Mouse (Mus musculus) spleen, adult 18-20 months (tissue): ENCODE data around the gene Rdh14.

Source experiments
- DNase-seq, 2 experiments: peaks; one replicate each; pipeline ENCODE4 v3.0.0; 2022; ENCODE audit warnings: mixed read lengths in 2 of 2

Rdh14 gene

GRCm38 (mm10) chr12:10390671-10391441 lies at the start of gene Rdh14:
TSS of gene Rdh14 (plus strand) at chr12:10390772.
- peak; percentile 91 to 97 for DNase-seq

- DNase-seq = no peak
These were observed 39.9 kb upstream of the Rdh14 start for GRCm38 (mm10) chr12:10350706-10351105.

- no peak for DNase-seq
These were observed 32.8 kb upstream of the Rdh14 start for GRCm38 (mm10) chr12:10357756-10358155.

- no peak for DNase-seq
These were observed 20.9 kb upstream of the Rdh14 start, which contains the start of gene Nt5c1b for GRCm38 (mm10) chr12:10369673-10370072. TSS of gene Nt5c1b (plus strand) at chr12:10369973.

GRCm38 (mm10) chr12:10400788-10401187 lies 10.2 kb downstream of the Rdh14 start:
- no peak for DNase-seq

GRCm38 (mm10) chr12:10402421-10403115 lies 12.0 kb downstream of the Rdh14 start:
- no peak for DNase-seq

GRCm38 (mm10) chr12:10410511-10411179 lies 20.1 kb downstream of the Rdh14 start:
- DNase-seq = no peak

- no peak for DNase-seq
These were observed 20.9 kb downstream of the Rdh14 start for GRCm38 (mm10) chr12:10411453-10411852.

GRCm38 (mm10) chr12:10422347-10422746 lies 31.8 kb downstream of the Rdh14 start:
- DNase-seq = no peak

GRCm38 (mm10) chr12:10425982-10426863 lies 35.7 kb downstream of the Rdh14 start:
- no peak for DNase-seq

GRCm38 (mm10) chr12:10430999-10431398 lies 40.4 kb downstream of the Rdh14 start:
- DNase-seq = no peak

- DNase-seq = peak; percentile 15 to 73
These were observed 47.8 kb downstream of the Rdh14 start for GRCm38 (mm10) chr12:10438054-10439001.

- no peak for DNase-seq
These were observed 49.1 kb downstream of the Rdh14 start for GRCm38 (mm10) chr12:10439483-10440235.
